Mouse (Mus musculus) spleen, adult 2 months (tissue): ENCODE measurements at regions not wholly inside any gene's neighbourhood (a gene's known extent, or its start where the extent isn't known, plus 50 kb on each side); places are given as distances from the start of the nearest gene placed in this dataset.
A peak's percentile ranks its signal among the peaks of the same experiment; 100 is the strongest.

Experiments used
- DNase-seq, 2 experiments: peaks; one replicate each; pipeline versions ENCODE4 v3.0.0 to v3.0.0-alpha.2; 2012 to 2021; ENCODE audit warnings: low spot score in 2 of 2, low read depth in 1 of 2
- H3K27ac ChIP-seq: fragments of 200-500 bp; 2 replicates; pipeline ENCODE4 v1.5.1; 2012; ENCODE audit warnings: low read length, inconsistent platforms; ENCODE audit not compliant: insufficient read depth
- H3K27me3 ChIP-seq: fragments of 200-500 bp; 2 replicates; pipeline ENCODE4 v1.6.1; 2012; ENCODE audit warnings: mild to moderate bottlenecking, moderate library complexity, low read length, inconsistent platforms; ENCODE audit not compliant: control insufficient read depth, insufficient read depth
- H3K36me3 ChIP-seq: fragments of 200-500 bp; 2 replicates; pipeline ENCODE4 v1.6.1; 2012; ENCODE audit warnings: mild to moderate bottlenecking, low read length, inconsistent platforms; ENCODE audit not compliant: control insufficient read depth, insufficient read depth
- H3K4me1 ChIP-seq: fragments of 200-500 bp; 2 replicates; pipeline ENCODE4 v1.6.1; 2011; ENCODE audit warnings: inconsistent platforms; ENCODE audit not compliant: control insufficient read depth, insufficient read depth, insufficient read length
- H3K4me3 ChIP-seq: fragments of 200-500 bp; 2 replicates; pipeline ENCODE4 v1.5.1; 2011; ENCODE audit warnings: mild to moderate bottlenecking, inconsistent platforms; ENCODE audit not compliant: insufficient read depth, insufficient read length; ENCODE audit errors: extremely low read depth
- CTCF ChIP-seq: fragments of 200-500 bp; IDR thresholded peaks from 2 replicates; pipeline ENCODE4 v1.5.1; 2011; ENCODE audit warnings: mild to moderate bottlenecking, inconsistent platforms; ENCODE audit not compliant: insufficient read depth, insufficient read length, insufficient replicate concordance; ENCODE audit errors: extremely low read depth
- POLR2A ChIP-seq: fragments of 200-500 bp; IDR thresholded peaks from 2 replicates; pipeline ENCODE4 v1.6.1; 2011; ENCODE audit warnings: low read depth, low read length, inconsistent platforms
- WGBS: fragments of 180-500 bp; shearing (Covaris S2); methylation state at CpG from one replicate; pipeline ENCODE4 v1.1.7; 2018; 5-methylcytosine and 5-hydroxymethylcytosine counted together

GRCm38 (mm10) chr2:170220871-170221369 lies 73.0 kb upstream of the Zfp217 start:
- Histone ChIP-seq H3K36me3 (no peaks in the 10 kb centered on the region), H3K4me3 (peak overlapping the region; percentile 49), H3K27me3 (no peaks in the 10 kb centered on the region), H3K27ac (peak overlapping the region; percentile 93), H3K4me1 (peaks cover 22% of the 10 kb centered on the region; the same call in 1 of the 2 replicates)
- DNase-seq = peak in 1 of 2 experiments; percentile 33
- TF ChIP-seq POLR2A = no peak
- no peak for TF ChIP-seq CTCF
- WGBS = 1% methylated on average over 20 of the region's 20 CpGs

GRCm38 (mm10) chr2:170220443-170220842 lies 72.5 kb upstream of the Zfp217 start:
- H3K27ac ChIP-seq = peak overlapping the region; percentile 93
- no peaks in the 10 kb centered on the region for H3K36me3 ChIP-seq
- H3K27me3 ChIP-seq = no peaks in the 10 kb centered on the region
- peaks cover 22% of the 10 kb centered on the region; the same call in 1 of the 2 replicates for H3K4me1 ChIP-seq
- TF ChIP-seq POLR2A (no peak), CTCF (no peak)
- H3K4me3 ChIP-seq = peak overlapping the region; percentile 49
- DNase-seq = no peak
- WGBS = 5% methylated on average over 11 of the region's 11 CpGs

GRCm38 (mm10) chr2:170219611-170220401 lies 71.9 kb upstream of the Zfp217 start:
- H3K36me3 ChIP-seq = no peaks in the 10 kb centered on the region
- H3K4me3 ChIP-seq = peak overlapping the region; percentile 57
- no peaks in the 10 kb centered on the region for H3K27me3 ChIP-seq
- peak overlapping the region; percentile 93 for H3K27ac ChIP-seq
- 27% methylated on average over 20 of the region's 20 CpGs for WGBS
- DNase-seq = no peak
- no peak for TF ChIP-seq CTCF
- TF ChIP-seq POLR2A = no peak
- H3K4me1 ChIP-seq = peaks cover 22% of the 10 kb centered on the region; the same call in 1 of the 2 replicates

- WGBS = 8% methylated on average over 11 of the region's 11 CpGs
These were observed 71.3 kb upstream of the Zfp217 start for GRCm38 (mm10) chr2:170219161-170219581.

DNA sequence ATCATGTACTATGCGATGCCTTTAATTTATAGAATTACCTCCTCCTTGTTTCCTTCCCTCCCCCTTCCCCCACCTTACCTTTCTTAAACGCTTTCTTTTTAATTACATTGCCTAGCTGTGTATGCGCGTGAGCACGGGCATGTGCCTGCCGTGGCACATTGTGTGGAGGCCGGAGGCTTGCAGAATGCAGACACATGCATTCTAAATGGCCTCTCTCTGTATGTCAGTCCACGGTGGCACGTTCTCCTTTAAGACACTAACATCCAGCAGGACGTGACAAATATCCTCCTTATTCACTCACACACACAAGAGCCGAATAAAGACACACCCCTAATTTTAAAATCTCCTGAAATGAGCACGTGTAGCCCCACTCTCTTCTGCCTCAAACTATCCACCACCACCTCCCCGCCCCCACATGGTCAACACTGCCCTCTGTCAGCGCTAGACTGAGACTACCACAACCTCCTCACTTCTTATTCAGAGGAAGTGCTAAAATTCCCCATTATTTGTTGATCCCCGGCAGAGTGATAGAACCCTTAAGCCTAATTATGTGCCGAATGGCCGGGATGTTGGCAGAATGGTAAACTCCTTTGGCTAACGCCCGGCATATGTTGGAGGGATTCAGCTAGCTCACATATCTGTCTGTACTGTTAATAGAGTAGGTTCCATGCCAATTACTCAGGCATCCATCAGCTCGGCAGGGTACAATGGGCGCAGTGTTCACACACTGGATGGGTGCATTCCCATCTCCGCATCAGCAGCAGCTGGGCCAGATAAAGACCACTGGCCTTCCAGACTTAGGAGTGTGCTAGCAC lies 70.5 kb upstream of the Zfp217 start:
- no peaks in the 10 kb centered on the region for H3K27me3 ChIP-seq
- WGBS = 16% methylated on average over 22 of the region's 22 CpGs
- peak overlapping the region; percentile 11; the same call in 1 of the 2 replicates for H3K4me3 ChIP-seq
- DNase-seq = peak in 1 of 2 experiments; percentile 72
- peak overlapping the region; percentile 66 for H3K27ac ChIP-seq
- H3K4me1 ChIP-seq = peaks cover 22% of the 10 kb centered on the region; the same call in 1 of the 2 replicates
- peak; percentile 34; the same call in 1 of the 2 replicates for TF ChIP-seq CTCF
- no peak for TF ChIP-seq POLR2A
- no peaks in the 10 kb centered on the region for H3K36me3 ChIP-seq

More at GRCm38 (mm10) chr2:170219161-170219581, 71.3 kb upstream of the Zfp217 start:
- no peak for TF ChIP-seq POLR2A
- TF ChIP-seq CTCF = no peak
- Histone ChIP-seq H3K36me3 (no peaks in the 10 kb centered on the region), H3K4me3 (peak overlapping the region; percentile 57), H3K27me3 (no peaks in the 10 kb centered on the region), H3K27ac (peak overlapping the region; percentile 93), H3K4me1 (peaks cover 22% of the 10 kb centered on the region; the same call in 1 of the 2 replicates)
- DNase-seq = peak in 1 of 2 experiments; percentile 29

DNA sequence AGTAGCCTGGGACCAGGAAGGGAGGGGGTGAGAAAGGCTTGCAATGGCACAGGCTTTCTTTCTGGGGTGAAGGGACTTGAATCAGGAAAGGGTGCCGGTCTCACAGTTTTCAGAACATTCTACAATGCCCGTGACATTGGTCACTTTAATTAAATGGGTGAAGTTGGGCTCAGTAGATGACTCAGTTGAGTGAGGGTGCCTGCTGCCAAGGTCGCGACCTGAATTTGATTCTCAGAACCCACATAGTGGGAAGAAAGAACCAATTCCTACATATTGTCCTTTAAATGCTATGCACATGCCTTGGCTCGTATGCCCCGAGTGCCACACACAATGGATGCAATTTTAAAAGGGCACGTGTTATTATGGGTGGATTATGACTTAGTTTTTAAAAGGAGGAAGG lies 68.4 kb upstream of the Zfp217 start:
- H3K4me3 ChIP-seq = no peak overlapping the region
- WGBS = 92% methylated on average over 7 of the region's 7 CpGs
- no peak for DNase-seq

More for the DNA sequence above, 68.4 kb upstream of the Zfp217 start:
- no peak for TF ChIP-seq POLR2A
- TF ChIP-seq CTCF = no peak
- Histone ChIP-seq H3K27ac (no peak overlapping the region), H3K27me3 (no peaks in the 10 kb centered on the region), H3K36me3 (no peaks in the 10 kb centered on the region), H3K4me1 (peaks cover 21% of the 10 kb centered on the region; the same call in 1 of the 2 replicates)
